Mouse (Mus musculus): ENCODE measurements around the gene Traf3.

DNA sequence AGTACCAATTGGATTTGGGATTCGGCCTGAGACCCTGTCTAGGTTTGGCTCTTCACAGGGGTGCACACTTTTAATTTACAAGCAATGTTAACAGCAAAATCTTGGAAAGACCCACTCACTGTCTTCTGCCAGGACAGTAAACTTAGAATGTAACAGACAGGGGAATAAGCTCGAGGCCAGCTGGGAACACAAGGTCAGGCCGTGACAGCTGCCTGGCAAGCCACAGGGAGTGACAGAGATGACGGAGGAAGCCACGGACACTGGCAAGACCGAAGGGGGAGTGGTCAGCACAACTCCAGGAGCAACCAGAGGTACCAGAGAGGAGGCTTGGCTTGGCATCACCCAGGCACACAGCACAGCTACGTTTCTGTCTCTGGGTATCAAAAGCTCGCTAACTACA lies 140.7 kb downstream of the Traf3 start:
- TF ChIP-seq CTCF (IDR thresholded peaks at IDR 0.05; ENCODE audit: low read depth, low read length) = no peak
- TF ChIP-seq POLR2A (IDR thresholded peaks at IDR 0.05; ENCODE audit: extremely low read depth, insufficient read depth, low read length) = no peak
